Comparison of ENCODE assay signal across 8 mouse cellular contexts in the genomic region with DNA sequence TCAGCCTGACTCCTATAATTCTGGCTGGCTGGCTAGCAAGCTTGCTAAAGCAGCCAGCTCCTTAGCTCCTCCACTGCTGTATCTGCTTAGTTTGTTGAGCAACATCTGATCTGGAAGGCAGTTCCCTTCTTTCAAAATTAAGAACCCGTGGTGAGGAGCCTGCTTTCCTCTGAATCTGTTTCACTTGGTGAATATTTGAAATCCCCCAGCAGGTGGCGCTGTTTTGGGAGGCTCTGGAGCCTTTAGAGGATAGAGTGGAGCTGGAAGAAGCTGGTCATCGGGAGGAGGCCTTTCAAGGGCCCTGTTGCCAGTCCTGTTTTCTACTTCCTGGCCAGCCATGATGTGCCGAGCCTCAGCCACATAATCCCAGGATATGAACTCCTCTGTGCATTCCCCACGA.
DNase-seq lines count a peak whose midpoint lies in the region; ATAC-seq and TF ChIP-seq lines count a peak whose summit lies in the region.
"Had no signal": no experiment of that assay in that cellular context is flagged by ENCODE, and none has a peak within 500 bp of the region (broad histone marks: within the 10 kb centered on the region; RNA-seq: fewer than 3 reads in every experiment).

No protein-coding gene starts in this region.

- no peak overlapping the region for H3K27ac ChIP-seq in forebrain, embryonic 12.5 days
- no peak overlapping the region; the same call in 1 of the 2 replicates for H3K27ac ChIP-seq in heart, postnatal 0 days (ENCODE audit: low read depth)
- H3K27ac ChIP-seq in macrophage = peak overlapping the region; percentile 72
- H3K27ac ChIP-seq: neural tube, embryonic 12.5 days had no signal

- no peak for TF ChIP-seq EP300 in heart, postnatal 0 days (IDR thresholded peaks at IDR 0.05; ENCODE audit: low read depth)

- H3K27me3 ChIP-seq in forebrain, embryonic 12.5 days = no peaks in the 10 kb centered on the region
- no peaks in the 10 kb centered on the region for H3K27me3 ChIP-seq in heart, postnatal 0 days (ENCODE audit: control insufficient read depth, insufficient read depth, low read length)
- H3K27me3 ChIP-seq: neural tube, embryonic 12.5 days had no signal

- no peak overlapping the region for H3K9ac ChIP-seq in forebrain, embryonic 12.5 days
- H3K9ac ChIP-seq in heart, postnatal 0 days (replicated peaks; ENCODE audit: low read depth, low read length) = no peak overlapping the region
- H3K9ac ChIP-seq: neural tube, embryonic 12.5 days had no signal

- 0 out of 2 replicates have a peak, but pooled peaks have one; percentile 20 for ATAC-seq in forebrain, embryonic 12.5 days (ENCODE audit: low FRiP score)
- peak; percentile 45; the same call in 1 of the 2 replicates for ATAC-seq in heart, postnatal 0 days (ENCODE audit: insufficient read depth, low read depth)

- no peaks in the 10 kb centered on the region for H3K36me3 ChIP-seq in forebrain, embryonic 12.5 days (replicated peaks)
- H3K36me3 ChIP-seq in heart, postnatal 0 days (replicated peaks; ENCODE audit: control insufficient read depth, insufficient read depth, low read length) = no peaks in the 10 kb centered on the region
- H3K36me3 ChIP-seq in macrophage (ENCODE audit: inconsistent target) = no peaks in the 10 kb centered on the region
- H3K36me3 ChIP-seq: neural tube, embryonic 12.5 days had no signal

- DNase-seq in MN1 (ENCODE audit: low spot score) = peak; percentile 71
- DNase-seq in brain, embryonic 14.5 days (ENCODE audit: low read depth) = peak; percentile 75
- peak; percentile 76 for DNase-seq in heart, postnatal 0 days (ENCODE audit: low spot score)
- DNase-seq in layer of hippocampus, postnatal 14 days (ENCODE audit: low spot score in 2 of 2) = peak; percentile 78 to 81
- DNase-seq in spleen, adult 12 weeks (ENCODE audit: low spot score) = peak; percentile 57

- no peaks in the 10 kb centered on the region for H3K79me2 ChIP-seq in macrophage (ENCODE audit: inconsistent target)

- no peak for TF ChIP-seq POLR2A in brain, embryonic 14.5 days (IDR thresholded peaks at IDR 0.05; ENCODE audit: borderline replicate concordance, extremely low read depth, insufficient read depth, insufficient read length, poor library complexity, severe bottlenecking)

- 50% methylated on average over 5 of the region's 5 CpGs for WGBS in forebrain, embryonic 12.5 days
- WGBS in heart, postnatal 0 days = 33% methylated on average over 5 of the region's 5 CpGs
- WGBS in macrophage (ENCODE audit: missing documents) = 39% methylated on average over 5 of the region's 5 CpGs

- peak; percentile 73 for TF ChIP-seq CTCF in brain, embryonic 14.5 days (IDR thresholded peaks at IDR 0.05; ENCODE audit: borderline replicate concordance, extremely low read depth, insufficient read depth, insufficient read length)
- peak; percentile 68 for TF ChIP-seq CTCF in heart, postnatal 0 days (IDR thresholded peaks at IDR 0.05; ENCODE audit: low read depth)

- no peaks in the 10 kb centered on the region for H3K9me3 ChIP-seq in forebrain, embryonic 12.5 days
- peaks cover 6% of the 10 kb centered on the region for H3K9me3 ChIP-seq in heart, postnatal 0 days (replicated peaks; ENCODE audit: control insufficient read depth, low read length)
- H3K9me3 ChIP-seq: neural tube, embryonic 12.5 days had no signal

- no peak overlapping the region for H3K4me3 ChIP-seq in forebrain, embryonic 12.5 days (replicated peaks)
- H3K4me3 ChIP-seq in heart, postnatal 0 days (ENCODE audit: low read depth, low read length) = no peak overlapping the region
- no peak overlapping the region for H3K4me3 ChIP-seq in macrophage (ENCODE audit: inconsistent target)
- H3K4me3 ChIP-seq: neural tube, embryonic 12.5 days had no signal

- no peak overlapping the region for H3K4me2 ChIP-seq in forebrain, embryonic 12.5 days
- H3K4me2 ChIP-seq in heart, postnatal 0 days (ENCODE audit: low read depth, low read length) = no peak overlapping the region
- H3K4me2 ChIP-seq: neural tube, embryonic 12.5 days had no signal

- H3K4me1 ChIP-seq in forebrain, embryonic 12.5 days = peaks cover 10% of the 10 kb centered on the region
- peaks cover 11% of the 10 kb centered on the region; the same call in 1 of the 2 replicates for H3K4me1 ChIP-seq in heart, postnatal 0 days (ENCODE audit: control insufficient read depth, insufficient read depth)
- H3K4me1 ChIP-seq: neural tube, embryonic 12.5 days had no signal
